Mouse (Mus musculus): ENCODE measurements around the gene Gpr34.

- no peak for TF ChIP-seq CTCF (IDR thresholded peaks at IDR 0.05; ENCODE audit: low read depth)
- TF ChIP-seq EP300 (IDR thresholded peaks at IDR 0.05; ENCODE audit: low read depth): no peak
Observed at GRCm38 (mm10) chrX:13661063-13661462, 29.2 kb downstream of the Gpr34 start, which contains the start of gene Gpr82.

Measured in liver, postnatal 0 days (tissue).